Mouse (Mus musculus): ENCODE data around the gene Myof.
A peak's percentile ranks its signal among the peaks of the same experiment; 100 is the strongest.

Gene Myof

DNA sequence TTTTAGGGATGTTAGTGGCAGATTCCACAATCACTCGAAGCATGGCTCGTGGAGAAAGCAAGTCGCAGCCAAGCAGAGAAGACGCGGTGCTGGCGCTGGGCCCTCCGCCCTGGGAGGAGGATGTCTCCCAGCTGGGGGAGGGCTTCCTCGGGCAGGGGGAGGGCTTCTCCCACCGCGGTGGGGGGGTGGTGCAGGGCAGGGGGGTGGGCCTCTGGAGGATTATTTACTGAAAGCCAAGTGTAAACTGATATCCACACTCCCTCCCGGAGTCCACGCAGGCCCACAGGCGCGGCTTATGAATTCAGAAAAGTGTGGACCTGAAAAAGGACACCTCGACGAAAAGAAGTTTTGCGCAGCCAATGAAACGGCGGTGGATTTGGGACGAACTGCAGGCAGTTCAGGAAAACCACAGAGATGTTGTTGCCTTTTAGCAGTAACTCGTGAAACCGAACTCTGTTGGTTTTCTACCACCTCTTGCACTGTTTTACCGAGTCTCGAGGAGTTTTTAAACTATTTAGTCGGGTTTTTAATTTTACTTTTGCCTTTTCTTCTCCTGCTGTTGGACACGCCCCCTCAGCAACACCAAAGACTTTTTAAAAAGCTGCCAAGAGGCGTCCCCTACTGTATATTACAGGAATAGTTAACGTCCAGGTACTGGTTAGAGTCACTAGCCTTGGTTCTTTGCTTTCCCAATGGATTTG lies at the start of gene Myof:
TSS of gene Myof (minus strand) at position 297 of the 701 bp plus-strand sequence.
- DNase-seq: peak; percentile 73

DNA sequence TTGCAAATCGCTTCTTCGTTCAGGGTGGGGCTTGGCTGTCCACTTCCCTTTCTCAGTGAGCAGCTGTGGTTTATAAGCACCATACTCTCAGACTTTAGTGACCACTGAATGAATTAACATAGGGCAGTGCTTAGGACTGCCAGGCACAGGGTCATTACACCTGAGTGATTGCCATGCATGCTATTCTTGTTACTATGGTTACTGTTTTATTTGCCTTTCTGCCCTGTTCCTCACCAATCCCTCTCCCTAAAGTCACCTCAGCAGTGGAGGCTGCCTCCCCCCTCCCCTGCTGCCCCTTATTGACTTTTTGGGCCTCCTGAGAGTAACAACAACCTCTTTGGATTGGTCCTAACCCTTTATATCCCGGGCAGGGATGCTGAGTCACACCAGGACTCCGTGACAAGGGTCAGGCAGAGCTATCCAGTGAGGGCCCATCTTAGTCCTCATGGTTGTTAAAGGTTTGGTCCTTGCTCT lies 48.2 kb upstream of the Myof start:
- no peak for DNase-seq

DNA sequence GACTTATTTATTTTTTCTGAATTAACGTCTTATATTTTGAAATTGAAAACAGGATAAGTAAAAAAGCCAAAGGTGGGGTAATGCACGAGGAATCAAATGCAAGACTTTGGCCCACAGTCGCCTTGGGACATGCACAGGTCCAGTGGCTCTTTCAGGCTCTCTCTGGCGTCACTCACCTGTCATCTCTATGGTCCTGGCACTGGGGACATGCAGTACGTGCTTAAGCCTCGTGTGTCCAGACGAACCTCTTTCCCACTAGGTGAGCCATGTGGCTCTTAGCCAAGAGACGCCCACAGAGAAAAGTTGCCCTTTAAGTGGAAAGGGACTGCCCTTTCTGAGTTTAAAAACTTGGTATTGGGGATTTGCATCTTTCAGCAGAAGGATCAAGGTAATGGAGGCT lies 46.0 kb upstream of the Myof start:
- no peak for DNase-seq

DNA sequence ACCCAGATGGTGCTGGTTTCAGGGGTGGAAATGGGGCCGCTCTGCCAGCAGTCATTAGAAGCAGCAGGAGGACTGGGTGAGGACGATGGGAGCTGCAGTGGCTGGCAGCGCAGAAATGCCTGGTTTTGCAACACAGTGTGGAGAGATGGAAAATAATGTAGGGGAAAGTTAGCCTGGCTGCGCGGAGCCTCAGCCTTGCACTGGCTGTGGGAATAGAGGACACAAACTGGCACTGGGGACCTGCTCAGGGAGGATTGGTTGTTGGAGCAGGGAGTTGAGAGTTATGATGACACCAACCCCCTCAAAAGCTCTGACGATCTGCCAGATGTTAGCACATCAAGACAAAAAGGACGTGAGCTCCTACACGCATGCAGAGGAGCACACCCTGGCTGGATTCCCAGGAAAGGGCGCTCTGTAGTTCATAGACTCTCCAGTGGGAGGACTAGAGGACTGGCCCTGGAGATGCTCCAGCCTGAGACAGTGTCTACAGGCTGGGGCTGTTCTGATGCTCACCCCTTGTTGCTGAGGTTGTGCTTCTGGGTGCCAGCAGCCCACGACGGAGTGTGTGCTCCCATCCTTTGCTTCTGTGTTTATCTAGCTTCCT lies 43.7 kb upstream of the Myof start:
- DNase-seq: peak; percentile 47

DNA sequence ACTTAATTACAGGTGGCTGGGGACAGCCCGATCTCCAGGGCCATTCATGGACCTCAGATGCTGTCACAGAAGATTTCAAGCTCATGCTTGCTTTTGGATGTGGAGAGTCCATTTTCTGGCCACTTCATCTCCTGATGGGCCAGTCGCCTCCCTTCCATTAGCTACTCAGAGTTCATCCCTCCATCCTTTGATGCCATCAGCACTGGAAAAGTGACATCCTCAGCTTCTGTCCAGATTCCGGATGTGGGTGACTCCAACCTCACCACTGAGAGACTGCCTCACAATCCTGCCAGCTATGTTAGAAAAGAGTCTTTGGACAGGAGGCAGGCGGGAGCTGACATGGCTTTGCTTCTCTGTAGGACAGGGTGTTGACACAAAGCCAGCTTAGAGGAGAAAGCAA lies 42.5 kb upstream of the Myof start:
- no peak for DNase-seq

DNA sequence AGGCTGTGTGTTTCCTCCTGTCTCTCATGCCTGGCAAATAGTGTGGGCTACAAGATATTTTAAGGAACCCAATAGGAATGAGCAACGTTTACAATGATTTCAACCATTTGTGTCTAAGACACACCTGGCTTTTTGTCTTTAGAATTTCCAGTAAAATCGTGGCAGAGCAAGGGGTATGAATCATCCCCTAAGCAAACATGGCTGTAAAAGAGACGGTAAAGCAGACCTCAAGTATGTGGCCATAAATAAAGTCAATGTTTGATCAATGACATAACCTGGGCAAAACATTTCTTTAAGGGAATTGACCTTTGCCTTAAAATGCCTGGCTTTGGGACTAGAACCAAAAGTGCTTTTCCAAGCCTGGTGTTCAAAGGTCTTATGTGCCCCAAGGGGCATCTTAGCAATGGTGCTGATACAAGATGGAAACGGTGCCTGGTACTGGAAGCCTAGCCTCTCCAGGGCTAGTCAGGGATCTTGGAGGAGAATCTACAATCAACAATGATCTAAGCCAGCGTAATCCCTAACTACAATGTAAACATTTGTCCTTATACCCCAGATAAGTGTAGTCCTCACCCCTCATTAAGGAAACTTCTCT lies 39.7 kb upstream of the Myof start:
- no peak for DNase-seq

DNA sequence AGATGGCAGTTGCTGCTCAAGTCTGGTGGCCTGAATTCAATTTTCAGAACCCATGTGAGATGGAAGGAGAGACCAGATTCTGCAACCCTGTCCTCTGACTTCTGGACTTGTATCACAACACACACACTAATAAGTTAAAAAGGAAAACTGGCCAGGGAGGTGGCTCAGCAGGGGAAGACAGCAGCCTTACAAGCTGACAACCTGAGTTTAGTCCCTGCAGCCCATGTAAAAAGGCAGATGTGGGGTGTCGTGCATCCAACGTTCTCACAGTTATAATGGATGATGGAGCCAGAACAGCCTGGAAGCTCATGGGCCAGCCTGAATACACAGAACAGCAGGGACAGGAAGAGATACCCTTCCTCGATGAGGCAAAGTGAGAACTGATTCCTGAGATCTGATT lies 38.0 kb upstream of the Myof start:
- no peak for DNase-seq

DNA sequence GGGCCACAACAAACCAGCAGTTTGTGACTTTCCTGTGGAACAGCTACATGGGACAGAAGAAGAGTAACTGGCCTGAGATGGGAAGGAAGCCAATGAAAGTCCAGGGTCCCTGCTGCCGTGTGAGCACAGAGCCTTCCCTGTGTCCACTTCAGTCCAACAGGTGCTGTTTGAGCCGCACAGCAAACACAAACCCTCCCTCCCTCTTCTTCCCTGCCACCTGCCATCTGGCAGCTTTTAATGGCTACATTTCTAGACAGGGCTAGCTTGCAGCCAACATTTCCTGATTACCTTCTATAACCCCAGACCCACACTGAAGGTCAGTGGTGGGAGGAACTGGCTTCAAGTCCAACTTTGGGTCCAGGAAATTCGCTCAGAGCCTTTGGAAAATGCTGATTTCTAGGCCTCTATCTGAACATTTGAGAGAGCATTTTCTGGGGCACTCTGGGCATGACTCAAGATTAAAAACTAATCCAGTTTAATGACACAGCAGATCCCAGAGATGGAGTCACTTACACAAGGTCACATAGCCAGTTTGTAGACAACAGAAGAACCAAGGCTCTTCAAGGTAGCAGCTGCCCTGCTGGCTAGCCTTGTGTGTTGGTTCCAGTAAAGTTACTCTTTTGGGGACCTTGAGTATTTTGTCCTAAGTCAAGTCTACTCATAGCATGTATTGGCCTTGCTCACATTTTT lies 34.6 kb upstream of the Myof start:
- no peak for DNase-seq

DNA sequence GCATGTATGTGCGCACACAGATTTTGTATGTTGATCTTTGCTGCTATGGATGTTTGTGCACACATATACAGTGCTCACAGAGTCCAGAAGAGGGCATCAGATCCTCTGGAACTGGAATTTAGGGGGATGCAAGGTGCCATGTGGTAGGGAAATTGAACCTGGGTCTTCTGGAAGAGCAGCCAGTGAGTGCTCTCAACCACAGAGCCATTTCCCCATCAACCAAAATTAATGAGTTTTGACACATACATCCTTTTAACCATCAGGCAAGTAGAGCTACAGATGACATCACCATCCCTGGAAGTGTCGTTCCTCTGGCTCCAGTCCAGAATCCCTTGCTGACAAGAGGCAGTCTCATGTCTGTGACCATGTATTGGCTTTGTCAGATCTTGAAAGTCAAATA lies 32.9 kb upstream of the Myof start:
- DNase-seq: peak; percentile 27

DNA sequence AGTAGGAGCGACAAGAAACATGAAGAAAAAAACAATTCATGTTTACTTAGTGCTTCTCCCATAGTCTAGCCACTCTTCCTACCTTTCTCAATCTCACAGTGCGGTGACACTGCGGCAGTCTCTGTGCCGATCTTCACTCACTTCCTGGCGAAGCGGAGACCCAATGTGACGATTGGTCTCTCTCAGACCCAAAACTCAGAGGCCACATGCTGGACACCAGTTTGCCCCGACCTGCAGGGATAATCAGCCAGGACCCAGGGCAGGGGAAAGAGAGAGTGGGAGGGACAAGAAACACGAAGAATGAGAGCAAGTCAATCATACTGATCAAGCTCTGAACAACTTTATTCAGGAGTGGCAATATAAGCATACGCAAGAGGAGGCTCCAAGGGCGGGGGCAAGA lies 31.7 kb upstream of the Myof start:
- DNase-seq: no peak

DNA sequence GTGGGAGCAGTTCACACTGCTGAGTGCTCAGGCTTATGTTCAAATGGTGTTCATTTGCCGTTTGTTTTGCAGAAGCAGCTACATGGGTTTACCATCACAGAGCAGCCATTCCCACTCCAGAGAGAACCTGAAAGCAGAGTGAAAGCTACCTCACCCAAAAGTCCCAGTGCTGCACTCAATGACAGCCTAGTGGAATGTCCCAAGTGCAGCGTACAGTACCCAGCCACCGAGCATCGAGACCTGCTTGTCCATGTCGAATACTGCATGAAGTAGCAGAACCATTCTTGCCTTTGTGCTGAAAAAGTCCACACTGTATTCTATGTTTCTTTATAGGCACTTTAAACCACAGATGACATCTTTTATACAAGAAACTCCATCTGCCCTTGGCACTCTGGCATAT lies 29.8 kb upstream of the Myof start:
- no peak for DNase-seq

DNA sequence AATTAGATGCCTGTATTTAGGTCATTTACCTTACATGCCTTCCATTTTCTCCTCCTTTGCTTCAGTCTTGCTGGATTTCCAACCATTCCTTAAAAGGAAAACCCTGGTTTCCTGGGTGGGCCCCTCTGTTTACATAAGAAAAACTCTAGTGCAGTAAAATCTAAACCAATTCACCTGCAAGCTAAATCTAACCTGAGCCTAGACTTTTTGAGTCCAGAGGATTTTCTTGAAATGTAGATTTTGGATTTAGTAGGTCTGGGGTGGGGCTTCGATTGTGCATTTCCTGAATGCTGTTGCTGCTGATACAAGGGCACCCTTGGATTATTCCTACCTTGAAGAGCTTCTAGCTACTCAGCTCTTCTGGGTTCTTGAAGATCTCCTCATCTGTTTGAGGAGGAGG lies 20.7 kb upstream of the Myof start:
- DNase-seq: no peak

DNA sequence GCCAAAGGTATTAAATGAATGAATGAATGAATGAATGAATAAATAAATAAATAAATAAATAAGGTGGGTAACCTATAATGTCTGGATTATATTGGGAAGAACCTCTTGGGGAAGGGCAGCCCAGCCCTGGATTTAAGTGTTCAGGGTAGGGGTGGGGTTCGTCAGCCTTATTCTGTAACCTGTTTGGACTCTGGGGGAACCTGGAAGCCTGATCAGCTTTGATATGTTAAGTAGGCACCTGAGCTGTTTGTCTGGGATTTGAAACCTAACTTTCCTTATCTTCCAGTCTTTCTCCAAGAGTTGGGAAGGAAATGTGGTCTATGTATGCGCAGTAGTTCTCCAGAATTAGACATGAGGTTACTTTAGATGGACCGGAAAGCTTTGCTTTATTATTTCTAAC lies 19.8 kb upstream of the Myof start:
- no peak for DNase-seq

DNA sequence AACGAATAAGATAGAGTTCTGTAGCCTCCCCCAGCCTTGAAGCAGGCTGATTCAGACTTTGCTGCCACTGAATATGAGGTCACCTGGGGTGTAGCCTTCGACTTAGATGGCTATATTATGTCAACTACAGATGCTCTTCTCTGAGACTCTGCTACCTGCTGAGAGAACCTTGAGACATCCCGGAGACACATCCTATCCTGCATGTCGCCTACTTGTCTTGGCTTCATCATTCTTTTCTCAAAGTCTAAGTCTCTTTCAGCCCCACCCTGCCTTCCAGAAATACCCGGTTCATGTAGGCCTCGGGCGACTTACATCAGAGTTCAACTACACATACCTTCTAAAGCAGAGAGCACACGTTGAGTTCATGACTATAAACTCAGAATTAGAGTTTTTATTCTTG lies 13.6 kb upstream of the Myof start:
- DNase-seq: no peak

DNA sequence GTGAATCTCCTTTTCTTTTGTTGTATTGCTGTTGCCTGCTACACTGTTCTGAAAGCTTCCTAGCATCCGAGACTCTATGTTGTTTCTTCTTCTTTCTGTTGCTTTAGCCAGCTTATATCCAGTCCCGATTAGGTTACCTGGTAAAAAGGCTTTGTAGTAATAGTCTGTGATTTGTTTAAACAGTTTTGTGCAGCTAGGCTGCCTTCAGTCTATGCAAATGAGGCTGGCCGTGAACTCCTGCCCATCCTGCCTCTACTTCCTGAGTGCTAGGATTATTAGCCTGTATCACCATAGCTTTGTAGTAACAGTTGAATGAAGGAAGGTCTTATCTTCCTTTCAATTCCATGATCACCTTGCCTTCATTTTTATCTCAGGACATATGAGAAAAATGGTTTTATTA lies 12.9 kb upstream of the Myof start:
- no peak for DNase-seq

DNA sequence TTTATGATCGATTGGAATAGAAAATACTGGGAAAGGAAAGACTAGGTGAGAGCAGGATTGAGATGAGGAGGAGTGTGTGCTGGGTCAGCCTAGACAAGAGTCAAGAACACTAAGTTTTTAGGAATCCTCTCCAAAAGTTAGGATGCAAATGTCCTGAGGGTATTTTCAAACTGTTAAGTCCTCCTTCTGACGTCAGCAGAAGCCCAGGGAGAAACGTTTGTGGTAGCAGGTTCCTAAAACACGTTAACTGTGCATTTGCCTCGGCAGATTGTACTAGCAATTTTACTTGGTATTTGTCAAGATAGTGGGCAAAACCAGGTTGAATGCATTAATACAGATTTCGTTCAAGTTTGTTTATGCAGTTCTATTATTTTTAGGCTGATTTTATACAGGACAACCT lies 12.4 kb upstream of the Myof start:
- DNase-seq: peak; percentile 27

DNA sequence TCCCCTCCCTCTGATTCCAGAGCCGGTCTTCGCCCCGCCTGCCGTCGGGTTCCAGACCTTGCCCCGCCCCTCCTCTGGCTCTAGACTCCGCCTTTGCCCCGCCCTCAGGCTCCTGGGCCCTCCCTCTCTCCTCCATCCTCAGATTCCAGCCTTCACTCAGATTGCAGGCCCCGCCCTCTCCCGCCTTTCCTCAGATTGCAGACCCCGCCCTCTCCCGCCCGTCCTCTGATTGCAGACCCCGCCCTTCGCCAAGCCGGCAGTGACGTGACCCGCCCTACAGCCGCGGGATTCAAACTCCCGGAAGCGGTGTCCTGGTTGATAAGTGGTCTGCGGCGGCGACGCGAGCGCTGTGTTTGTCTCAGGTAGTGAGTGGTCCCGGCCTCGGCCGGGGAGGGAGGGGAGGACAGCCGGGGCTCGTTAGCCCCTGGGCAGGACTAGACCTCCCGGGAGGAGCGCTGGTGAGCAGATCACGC lies 11.4 kb upstream of the Myof start, which contains the start of gene Cep55:
TSS of gene Cep55 (plus strand) at position 292 of the 473 bp plus-strand sequence.
- peak; percentile 99 for DNase-seq

DNA sequence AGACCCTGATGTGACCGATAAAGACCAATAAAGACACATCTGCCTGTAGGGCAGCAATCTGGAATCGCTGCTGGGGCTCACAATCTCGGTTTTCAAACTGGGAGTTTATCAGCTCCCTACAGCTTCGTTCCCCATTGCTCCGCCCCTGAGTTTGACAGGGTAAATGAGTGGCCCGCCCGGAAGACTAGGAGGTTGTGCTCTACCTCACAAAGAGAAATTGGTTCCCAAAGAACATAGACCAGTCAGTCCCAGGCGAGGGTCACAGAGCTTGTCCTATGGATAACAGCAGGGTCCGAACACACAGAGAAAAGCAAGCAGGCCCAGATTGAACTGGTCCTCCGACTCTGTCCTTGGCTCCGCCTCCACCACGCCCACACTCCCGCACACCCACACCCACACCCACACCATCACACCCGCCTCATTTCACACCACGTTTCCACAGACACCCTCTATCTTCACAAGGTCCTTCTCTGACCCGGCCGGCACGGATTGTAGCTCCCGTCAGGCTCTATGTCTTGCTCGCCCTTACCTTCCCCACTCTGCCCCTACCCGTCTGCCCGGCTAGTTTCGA lies 10.9 kb upstream of the Myof start:
- DNase-seq: no peak

DNA sequence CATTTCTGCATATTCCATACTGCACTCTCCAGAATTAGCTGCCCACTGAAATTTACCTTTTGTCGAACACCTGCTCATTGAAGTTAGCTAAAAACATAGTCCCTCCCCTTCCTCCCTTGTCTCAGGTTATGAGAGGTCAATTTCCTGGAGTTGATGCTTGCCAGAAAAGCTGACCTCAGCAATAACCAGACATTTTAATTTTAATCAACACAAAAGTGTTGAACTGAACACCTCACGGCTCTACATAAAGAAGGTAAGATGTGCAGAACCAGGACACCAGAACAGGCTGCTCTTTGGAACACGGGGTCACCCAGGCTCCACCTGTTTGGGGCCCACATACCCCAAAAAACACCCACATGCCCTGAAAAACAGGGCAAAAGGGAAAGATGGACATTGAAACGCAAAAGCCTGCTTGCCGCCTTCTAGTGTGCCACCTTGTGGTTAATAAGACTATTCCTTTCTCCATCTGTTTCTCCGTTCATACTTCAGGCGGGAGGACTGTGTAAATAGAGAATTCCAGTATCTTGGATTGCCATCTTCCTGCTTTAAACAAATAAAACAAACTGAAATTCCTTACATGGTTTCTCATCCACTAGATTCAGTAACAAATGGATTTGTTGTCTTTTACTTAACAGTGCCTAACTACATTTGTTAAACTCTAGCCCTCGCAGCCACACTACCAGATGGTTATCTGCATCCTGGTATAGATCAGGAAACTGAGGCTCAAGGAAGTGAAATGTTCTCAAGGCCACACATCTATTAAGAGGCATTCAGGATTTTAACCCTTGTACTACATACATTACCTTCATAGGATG lies 10.1 kb upstream of the Myof start:
- peak; percentile 65 for DNase-seq

DNA sequence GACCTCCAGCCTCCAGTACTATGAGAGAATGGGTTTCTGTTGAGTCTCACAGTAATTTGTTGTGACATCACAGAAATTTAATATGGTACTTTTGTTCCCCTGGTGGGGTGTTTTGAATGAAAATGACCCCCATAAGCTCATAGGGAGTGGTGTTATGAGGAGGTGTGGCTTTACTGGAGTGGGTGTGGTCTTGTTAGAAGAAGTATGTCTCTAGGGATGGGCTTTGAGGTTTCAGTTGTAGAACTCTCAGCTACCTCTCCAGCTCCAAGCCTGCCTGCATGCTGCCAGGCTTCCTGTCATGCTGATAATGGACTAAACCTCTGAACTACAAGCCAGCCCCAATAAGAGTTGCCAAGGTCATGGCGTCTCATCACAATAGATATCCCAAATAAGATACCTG lies 6.3 kb upstream of the Myof start:
- no peak for DNase-seq

DNA sequence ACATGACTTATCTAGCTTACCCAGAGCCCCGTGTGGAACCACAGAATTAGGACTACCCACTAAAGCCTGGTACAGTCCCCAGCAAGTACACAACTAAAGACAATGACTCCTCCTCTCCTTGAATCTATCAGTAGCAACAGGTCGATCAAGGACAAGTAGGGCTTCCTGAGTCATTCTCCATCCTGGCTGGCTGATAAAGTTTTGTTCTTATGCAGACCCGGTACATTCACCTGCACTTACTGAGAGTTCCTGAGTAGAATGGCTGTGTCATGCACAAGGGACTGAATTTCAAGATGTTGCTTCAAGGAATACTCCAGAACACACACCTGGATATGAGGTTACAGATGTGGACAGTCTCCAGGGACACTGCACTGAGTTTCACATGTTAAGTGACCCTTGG lies 1.8 kb upstream of the Myof start:
- no peak for DNase-seq

DNA sequence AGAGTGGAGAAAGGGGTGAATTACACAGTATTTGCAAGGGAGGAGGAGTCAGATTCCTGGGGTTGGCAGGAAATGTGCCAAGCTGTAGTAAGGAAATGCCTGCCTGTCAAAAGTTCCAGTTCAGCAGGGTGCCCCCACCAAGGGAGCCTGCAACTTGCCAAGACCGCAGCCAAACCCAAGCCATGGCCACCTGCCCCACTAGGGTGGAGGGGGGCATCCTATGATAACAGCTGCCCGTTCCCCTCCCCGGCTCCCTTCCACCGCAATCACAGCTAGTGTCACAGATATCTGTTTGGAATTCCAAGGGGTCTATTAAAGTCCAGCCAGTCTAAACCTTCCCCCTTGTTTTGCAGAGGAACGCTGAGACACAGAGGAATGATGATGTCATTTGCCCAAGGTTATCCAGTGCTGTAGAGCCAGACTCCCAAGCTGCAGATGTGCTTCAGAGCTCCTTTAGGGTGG lies 1.1 kb downstream of the Myof start:
- DNase-seq: peak; percentile 20
